Mouse (Mus musculus) embryonic facial prominence, embryonic 11.5 days (tissue): ENCODE measurements around the gene Fgd1. TPM values are rescaled to one million over a fixed set of nuclear protein-coding genes. Genes with fewer than 3 reads are reported as not detected.

Experiments
- ATAC-seq: fragments of 200-750 bp; cut with Nextera tagmentation; replicated peaks from 2 replicates; pipeline ENCODE4 v1.8.0; 2017; ENCODE audit warnings: low read depth; ENCODE audit not compliant: insufficient number of reproducible peaks, low FRiP score, low TSS enrichment
- DNase-seq: peaks from one replicate; pipeline ENCODE4 v3.0.0-alpha.2; 2015; ENCODE audit warnings: low spot score
- H3K27ac ChIP-seq: fragments of 300-500 bp; sonication (generic); replicated peaks from 2 replicates; pipeline ENCODE4 v1.5.1; 2014; ENCODE audit warnings: mild to moderate bottlenecking, low read depth, low read length, control low read depth
- H3K27me3 ChIP-seq: fragments of 300-500 bp; sonication (generic); 2 replicates; pipeline ENCODE4 v1.6.1; 2014; ENCODE audit warnings: mild to moderate bottlenecking, low read length, moderate library complexity, mixed read lengths; ENCODE audit not compliant: control insufficient read depth, insufficient read depth
- H3K36me3 ChIP-seq: fragments of 300-500 bp; sonication (generic); replicated peaks from 2 replicates; pipeline ENCODE4 v1.6.1; 2014; ENCODE audit warnings: low read depth, mild to moderate bottlenecking, low read length, moderate library complexity, mixed read lengths; ENCODE audit not compliant: control insufficient read depth, insufficient read depth
- H3K4me1 ChIP-seq: fragments of 300-500 bp; sonication (generic); 2 replicates; pipeline ENCODE4 v1.6.1; 2014; ENCODE audit warnings: low read length, mixed read lengths; ENCODE audit not compliant: control insufficient read depth, insufficient read depth
- H3K4me2 ChIP-seq: fragments of 300-500 bp; sonication (generic); 2 replicates; pipeline ENCODE4 v1.6.1; 2014; ENCODE audit warnings: low read depth, mild to moderate bottlenecking, control low read depth, low read length, moderate library complexity
- H3K4me3 ChIP-seq: fragments of 300-500 bp; sonication (generic); 2 replicates; pipeline ENCODE4 v1.5.1; 2014; ENCODE audit warnings: low read depth, low read length, control low read depth
- H3K9ac ChIP-seq: fragments of 300-500 bp; sonication (generic); replicated peaks from 2 replicates; pipeline ENCODE4 v1.6.1; 2014; ENCODE audit warnings: mild to moderate bottlenecking, control low read depth, low read length
- H3K9me3 ChIP-seq: fragments of 300-500 bp; sonication (generic); replicated peaks from 2 replicates; pipeline ENCODE4 v1.6.1; 2016; ENCODE audit warnings: mild to moderate bottlenecking, low read length, inconsistent platforms, mixed read lengths; ENCODE audit not compliant: control insufficient read depth
- WGBS: fragments of 180-500 bp; shearing (Covaris S2); extraction: QIAGEN DNeasy Blood & Tissue Kit; methylation state at CpG from one replicate; pipeline ENCODE4 v1.1.7; 2014; 5-methylcytosine and 5-hydroxymethylcytosine counted together
- polyA plus RNA-seq: library from polyadenylated mRNA; unstranded; fragments of >200 nt; fragmentation: Nextera tagmentation; extraction: Ambion mirVana; gene quantifications from 2 replicates; pipeline ENCODE4 v1.2.1, GENCODE M21; 2014

Fgd1 gene
- polyA plus RNA-seq, 1 experiment from 2014 or later, result 10.4 TPM

GRCm38 (mm10) chrX:151061615-151062299 lies 15.8 kb downstream of the Fgd1 start:
- Histone ChIP-seq H3K27me3 (no peaks in the 10 kb centered on the region), H3K27ac (no peak overlapping the region), H3K4me3 (no peak overlapping the region), H3K4me2 (no peak overlapping the region), H3K9me3 (no peaks in the 10 kb centered on the region), H3K4me1 (no peaks in the 10 kb centered on the region), H3K9ac (no peak overlapping the region), H3K36me3 (no peaks in the 10 kb centered on the region)
- ATAC-seq (no peak), DNase-seq (no peak)
- WGBS, result 78% methylated on average over 3 of the region's 3 CpGs

- Histone ChIP-seq H3K9ac (no peak overlapping the region), H3K4me3 (no peak overlapping the region), H3K36me3 (no peaks in the 10 kb centered on the region; the same call in 1 of the 2 replicates), H3K27ac (no peak overlapping the region), H3K27me3 (no peaks in the 10 kb centered on the region), H3K9me3 (no peaks in the 10 kb centered on the region), H3K4me2 (no peak overlapping the region), H3K4me1 (no peaks in the 10 kb centered on the region)
- ATAC-seq (no peak), DNase-seq (no peak)
- WGBS, result 89% methylated on average over 7 of the region's 7 CpGs
Measured at GRCm38 (mm10) chrX:151066071-151066666, 20.2 kb downstream of the Fgd1 start.

GRCm38 (mm10) chrX:151067876-151068275 lies 21.9 kb downstream of the Fgd1 start:
- no peaks in the 10 kb centered on the region for H3K27me3 ChIP-seq
- no peaks in the 10 kb centered on the region; the same call in 1 of the 2 replicates for H3K36me3 ChIP-seq

GRCm38 (mm10) chrX:151076007-151076406 lies 30.1 kb downstream of the Fgd1 start:
- no peaks in the 10 kb centered on the region for H3K9me3 ChIP-seq
- H3K4me2 ChIP-seq, result no peak overlapping the region
- H3K4me1 ChIP-seq, result no peaks in the 10 kb centered on the region
- ATAC-seq, result no peak
- no peak overlapping the region for H3K27ac ChIP-seq
- no peak overlapping the region for H3K9ac ChIP-seq
- 91% methylated on average over 5 of the region's 5 CpGs for WGBS
- no peaks in the 10 kb centered on the region for H3K27me3 ChIP-seq
- H3K36me3 ChIP-seq, result no peaks in the 10 kb centered on the region; the same call in 1 of the 2 replicates
- no peak for DNase-seq
- H3K4me3 ChIP-seq, result no peak overlapping the region

More at GRCm38 (mm10) chrX:151067876-151068275, 21.9 kb downstream of the Fgd1 start:
- no peaks in the 10 kb centered on the region for H3K9me3 ChIP-seq
- H3K4me3 ChIP-seq, result no peak overlapping the region
- DNase-seq (no peak), ATAC-seq (no peak)
- no peak overlapping the region for H3K4me2 ChIP-seq
- H3K27ac ChIP-seq, result no peak overlapping the region
- no peak overlapping the region for H3K9ac ChIP-seq
- 93% methylated on average over 5 of the region's 5 CpGs for WGBS
- no peaks in the 10 kb centered on the region for H3K4me1 ChIP-seq

- Histone ChIP-seq H3K27me3 (no peaks in the 10 kb centered on the region), H3K4me2 (no peak overlapping the region), H3K9ac (no peak overlapping the region), H3K36me3 (no peaks in the 10 kb centered on the region; the same call in 1 of the 2 replicates), H3K4me1 (no peaks in the 10 kb centered on the region), H3K9me3 (no peaks in the 10 kb centered on the region), H3K4me3 (no peak overlapping the region), H3K27ac (no peak overlapping the region)
- DNase-seq (no peak), ATAC-seq (no peak)
- WGBS, result 81% methylated on average over 4 of the region's 4 CpGs
Measured at GRCm38 (mm10) chrX:151076941-151077485, 31.1 kb downstream of the Fgd1 start.

GRCm38 (mm10) chrX:151085599-151085998 lies 39.6 kb downstream of the Fgd1 start:
- Histone ChIP-seq H3K9me3 (no peaks in the 10 kb centered on the region), H3K4me3 (no peak overlapping the region), H3K4me1 (no peaks in the 10 kb centered on the region), H3K27me3 (no peaks in the 10 kb centered on the region), H3K36me3 (no peaks in the 10 kb centered on the region), H3K4me2 (no peak overlapping the region), H3K27ac (no peak overlapping the region), H3K9ac (no peak overlapping the region)
- WGBS, result 88% methylated on average over 2 of the region's 2 CpGs
- ATAC-seq (no peak), DNase-seq (no peak)

- 88% methylated on average over 1 of the region's 1 CpGs for WGBS
- no peak for ATAC-seq
- Histone ChIP-seq H3K4me3 (no peak overlapping the region), H3K4me2 (no peak overlapping the region), H3K9ac (no peak overlapping the region), H3K27ac (no peak overlapping the region), H3K9me3 (no peaks in the 10 kb centered on the region), H3K4me1 (no peaks in the 10 kb centered on the region), H3K27me3 (no peaks in the 10 kb centered on the region), H3K36me3 (no peaks in the 10 kb centered on the region)
- DNase-seq, result no peak
Measured at GRCm38 (mm10) chrX:151087418-151087817, 41.5 kb downstream of the Fgd1 start.
